Mouse (Mus musculus) heart, adult 9 months (tissue): ENCODE results near the gene Tmem50b.
A peak's percentile ranks its signal among the peaks of the same experiment; 100 is the strongest.
"Not testable (repeated sequence)": the region's sequence is repeated elsewhere in the genome, so short reads cannot be mapped to it uniquely, and the experiment has no call there.

Experiments used
- DNase-seq, 2 experiments: peaks; one replicate each; pipeline ENCODE4 v3.0.0; 2022; ENCODE audit warnings: low spot score in 2 of 2

The Tmem50b gene

DNA sequence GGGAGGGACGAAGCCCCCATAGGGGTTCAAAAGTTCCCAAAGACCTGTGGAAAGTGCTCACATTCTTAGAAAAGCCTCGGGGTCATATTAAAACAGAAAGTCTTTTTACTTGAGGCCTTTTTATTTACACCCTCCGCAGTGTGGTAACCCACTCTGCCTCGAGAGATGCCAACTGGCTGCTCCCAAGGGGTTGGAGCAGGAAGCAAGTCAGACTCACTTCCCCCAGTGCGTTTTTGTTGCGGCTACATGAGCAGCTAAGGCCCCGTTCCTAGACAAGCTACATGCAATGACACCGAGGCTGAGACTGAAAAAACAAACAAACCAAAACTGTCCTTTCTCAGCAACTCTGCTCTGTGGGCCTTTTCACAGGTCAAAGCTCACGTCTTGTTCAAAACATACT lies 59.1 kb downstream of the Tmem50b start:
- no peak for DNase-seq

- DNase-seq: no peak
Measured at GRCm38 (mm10) chr16:91538051-91538450, 59.5 kb downstream of the Tmem50b start.

DNA sequence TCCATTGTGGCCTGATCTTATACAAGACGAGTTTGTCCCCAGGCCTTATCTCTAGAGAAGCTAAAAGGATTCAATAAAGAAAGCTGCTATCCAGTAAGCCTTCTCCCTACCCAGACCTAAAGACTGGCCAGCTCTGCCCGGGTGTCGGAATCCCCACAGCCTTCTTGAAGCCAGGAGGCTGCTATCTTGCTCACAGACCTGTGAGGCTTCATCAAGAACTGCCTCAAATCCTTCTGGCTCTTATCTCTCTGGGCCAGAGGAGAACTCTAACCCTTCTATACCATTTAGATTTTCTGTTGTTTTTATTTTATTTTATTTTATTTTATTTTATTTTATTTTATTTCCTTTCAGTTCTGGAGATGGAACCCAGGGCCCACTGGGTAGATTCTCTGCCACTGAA lies 60.5 kb downstream of the Tmem50b start:
- no peak for DNase-seq

- DNase-seq: no peak
Measured at GRCm38 (mm10) chr16:91536372-91536771, 61.2 kb downstream of the Tmem50b start.

- DNase-seq: no peak
Measured at GRCm38 (mm10) chr16:91534888-91535287, 62.7 kb downstream of the Tmem50b start.

- DNase-seq: no peak
Measured at GRCm38 (mm10) chr16:91534477-91534876, 63.1 kb downstream of the Tmem50b start.

- no peak for DNase-seq
Measured at GRCm38 (mm10) chr16:91533097-91534001, 64.3 kb downstream of the Tmem50b start.

DNA sequence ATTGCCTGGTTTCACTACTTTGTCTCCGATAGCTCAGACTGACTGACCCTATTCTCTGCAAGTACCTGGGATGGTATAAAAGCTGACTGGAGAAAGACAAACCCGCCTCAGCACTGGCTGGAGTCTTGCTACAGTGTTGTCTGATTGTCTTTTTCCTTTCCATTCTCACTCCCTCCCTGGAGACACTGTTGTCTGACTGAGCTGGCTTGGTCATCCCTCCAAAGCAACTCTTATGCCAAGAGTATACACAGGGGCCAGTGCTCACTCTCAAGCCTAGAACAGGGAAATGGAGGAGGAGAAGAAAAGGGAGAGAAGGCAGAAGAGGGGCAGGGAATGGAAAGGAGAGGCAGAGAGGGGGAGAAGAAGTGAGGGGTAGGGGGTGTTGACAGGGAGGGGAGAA lies 65.2 kb downstream of the Tmem50b start:
- DNase-seq: no peak

GRCm38 (mm10) chr16:91531856-91532255 lies 65.7 kb downstream of the Tmem50b start:
- no peak for DNase-seq

DNA sequence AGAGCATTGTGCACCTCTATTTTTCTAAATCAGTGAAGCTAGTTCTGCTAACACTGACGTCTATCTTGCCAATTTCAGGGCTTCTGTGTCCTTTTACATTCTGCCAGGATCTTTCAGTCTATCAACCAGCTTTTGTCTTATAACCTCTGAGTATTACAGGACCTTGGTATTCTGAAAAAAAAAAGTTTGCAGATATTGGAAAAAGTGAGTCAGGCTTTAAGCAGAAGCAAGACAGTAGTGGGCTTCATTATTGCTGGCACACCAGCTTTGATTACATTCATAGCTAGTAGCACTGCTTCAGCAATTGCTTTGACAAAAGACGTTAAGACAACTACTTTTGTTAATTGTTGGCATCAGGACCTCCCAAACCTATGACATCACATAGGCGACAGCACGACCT lies 66.8 kb downstream of the Tmem50b start:
- DNase-seq: not testable (repeated sequence)

- no peak for DNase-seq
Measured at GRCm38 (mm10) chr16:91528578-91528977, 69.0 kb downstream of the Tmem50b start.

DNA sequence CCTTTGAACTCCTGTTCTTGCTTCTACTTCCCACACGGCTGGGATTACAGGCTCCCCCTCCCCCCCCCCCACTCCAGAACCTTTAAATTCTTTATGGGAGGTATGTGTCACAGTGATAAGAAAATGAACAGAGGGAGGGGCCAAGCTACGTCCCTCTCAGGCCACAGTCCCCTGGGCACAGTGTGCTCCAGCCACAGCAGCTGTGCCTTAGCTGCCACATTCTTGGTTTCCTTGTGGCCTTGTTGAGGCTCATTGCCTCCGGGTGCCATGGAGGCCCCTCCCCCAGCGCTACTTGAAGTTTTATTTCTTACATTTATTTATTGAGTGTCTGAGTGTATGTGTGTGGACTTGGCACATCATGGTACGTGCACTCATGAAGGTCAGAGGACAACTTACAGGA lies 70.1 kb downstream of the Tmem50b start:
- DNase-seq: no peak

DNA sequence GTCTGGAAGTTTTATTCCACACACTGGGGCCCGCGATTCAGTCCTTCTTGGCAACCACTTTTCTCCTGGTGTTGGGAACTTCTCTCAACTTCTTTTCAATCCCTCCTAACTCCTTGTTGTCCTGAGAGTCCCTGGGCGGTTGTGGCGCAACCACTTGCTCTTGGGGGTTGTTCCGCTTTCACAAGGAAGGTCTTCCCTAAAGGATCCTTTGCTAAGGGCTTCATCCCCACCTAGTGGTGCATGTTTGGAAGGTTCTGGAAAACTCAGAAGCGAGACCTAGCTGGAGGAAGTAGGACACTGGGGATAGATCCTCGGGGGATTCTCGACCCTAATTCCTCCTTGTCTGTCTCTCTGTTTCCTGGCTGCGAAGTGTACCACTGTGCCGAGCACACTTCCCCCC lies 70.5 kb downstream of the Tmem50b start:
- DNase-seq: peak; percentile 67 to 71

- no peak for DNase-seq
Measured at GRCm38 (mm10) chr16:91526274-91526673, 71.3 kb downstream of the Tmem50b start.
